Mouse (Mus musculus): ENCODE results near the gene E130114P18Rik.

Gene E130114P18Rik

DNA sequence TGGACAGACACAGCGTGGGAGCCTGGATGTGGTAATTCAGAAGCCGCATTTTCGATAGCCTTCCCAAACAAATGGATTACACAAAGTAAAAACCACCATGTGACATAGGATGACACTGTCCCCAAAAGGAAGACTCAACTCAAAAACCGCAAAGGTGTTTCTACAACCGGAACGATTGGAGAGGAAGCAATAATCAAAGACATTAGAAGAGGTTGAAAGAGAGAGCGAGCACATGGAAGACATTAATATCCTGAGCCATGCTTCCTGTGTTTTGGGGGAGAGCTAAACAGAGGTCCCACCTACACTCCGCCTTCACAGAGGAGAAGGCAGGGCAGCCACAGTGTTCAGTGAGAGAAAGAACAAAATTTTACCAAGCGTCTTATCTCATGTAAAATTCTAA, 181.5 kb downstream of the E130114P18Rik start:
- no peak for DNase-seq

DNA sequence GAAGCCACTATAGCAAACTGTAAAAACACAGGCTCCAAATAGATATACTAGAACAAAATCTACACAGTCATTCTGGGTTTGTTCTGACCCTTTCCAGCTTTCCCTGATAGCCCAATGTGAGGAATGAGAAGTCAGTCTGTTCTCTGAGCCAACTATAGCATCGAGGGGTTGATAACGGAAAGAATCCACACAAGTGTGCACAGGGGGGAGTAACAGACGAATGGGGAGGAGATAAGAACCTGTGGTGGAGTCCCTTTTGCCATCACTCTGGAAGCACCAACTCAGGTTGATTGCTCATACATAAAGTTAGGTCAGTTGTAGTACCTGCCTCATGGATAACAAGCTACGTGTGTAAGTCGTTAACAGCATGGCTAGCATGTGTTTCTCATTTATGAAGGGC, 184.0 kb downstream of the E130114P18Rik start:
- DNase-seq = no peak

DNA sequence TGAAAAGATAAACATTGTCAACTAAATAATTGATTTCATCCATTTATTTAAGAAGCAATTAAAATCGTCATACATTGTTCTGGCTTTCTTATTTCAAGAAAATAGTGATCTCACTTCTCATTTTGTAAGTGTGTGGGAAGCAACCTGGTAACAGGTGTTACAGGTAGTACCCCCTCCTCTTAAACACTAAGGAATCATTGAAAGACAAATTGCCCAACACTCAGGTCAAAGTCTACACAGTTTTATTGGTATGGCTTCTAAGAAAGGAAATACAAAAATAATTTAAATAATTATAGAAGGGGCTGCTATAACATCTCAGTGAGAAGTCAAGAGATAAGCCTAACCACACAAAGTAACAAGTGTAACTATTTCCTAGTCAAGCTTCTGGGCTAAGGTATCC, 188.1 kb downstream of the E130114P18Rik start:
- no peak for DNase-seq

DNA sequence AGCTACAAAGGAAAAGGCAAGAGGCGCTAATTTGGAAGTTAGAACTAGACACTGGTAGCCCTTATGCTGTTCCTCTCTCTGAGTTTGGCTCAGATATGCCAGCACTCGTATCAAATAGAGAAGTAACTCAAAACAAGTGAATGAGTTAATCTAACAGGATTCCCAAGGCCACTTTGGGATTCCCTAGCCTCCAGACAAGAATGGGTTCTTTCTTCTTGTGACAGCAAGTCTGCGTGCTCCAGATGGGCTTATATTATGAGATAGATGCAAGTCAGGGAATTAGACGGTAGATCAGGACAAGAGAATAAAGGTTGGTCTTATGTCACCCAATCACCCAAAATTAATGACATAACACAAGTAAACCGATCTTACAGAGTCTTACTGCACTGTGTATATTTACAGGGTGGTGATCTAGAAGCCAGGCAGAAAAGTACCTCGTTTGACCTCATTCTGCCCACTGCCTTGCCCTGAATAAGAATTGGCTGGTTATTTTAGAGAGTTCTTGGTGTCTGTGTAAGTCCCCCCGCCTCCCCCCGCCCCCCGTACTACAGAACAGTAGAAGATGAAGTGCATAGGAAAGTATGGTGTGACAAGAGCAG, 190.4 kb downstream of the E130114P18Rik start:
- no peak for DNase-seq

DNA sequence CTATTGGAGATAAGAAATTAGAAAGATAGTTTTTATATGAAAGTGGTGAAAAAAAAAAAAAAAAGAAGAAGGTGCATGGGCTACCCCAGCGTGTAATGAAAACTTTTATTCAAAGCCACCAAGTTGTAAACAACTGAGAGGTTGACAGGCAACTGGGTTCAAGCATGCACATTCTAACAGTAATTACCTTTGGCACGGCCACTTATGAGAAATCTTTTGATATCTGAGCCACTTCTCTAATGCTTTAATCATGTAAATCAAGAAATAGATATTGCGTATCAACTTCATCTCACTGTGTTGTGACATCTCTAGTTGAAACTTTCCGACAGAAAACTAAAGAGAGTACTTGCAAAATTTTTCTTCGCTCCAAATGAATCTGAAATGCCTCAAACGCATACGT, 192.7 kb downstream of the E130114P18Rik start:
- DNase-seq = no peak

DNA sequence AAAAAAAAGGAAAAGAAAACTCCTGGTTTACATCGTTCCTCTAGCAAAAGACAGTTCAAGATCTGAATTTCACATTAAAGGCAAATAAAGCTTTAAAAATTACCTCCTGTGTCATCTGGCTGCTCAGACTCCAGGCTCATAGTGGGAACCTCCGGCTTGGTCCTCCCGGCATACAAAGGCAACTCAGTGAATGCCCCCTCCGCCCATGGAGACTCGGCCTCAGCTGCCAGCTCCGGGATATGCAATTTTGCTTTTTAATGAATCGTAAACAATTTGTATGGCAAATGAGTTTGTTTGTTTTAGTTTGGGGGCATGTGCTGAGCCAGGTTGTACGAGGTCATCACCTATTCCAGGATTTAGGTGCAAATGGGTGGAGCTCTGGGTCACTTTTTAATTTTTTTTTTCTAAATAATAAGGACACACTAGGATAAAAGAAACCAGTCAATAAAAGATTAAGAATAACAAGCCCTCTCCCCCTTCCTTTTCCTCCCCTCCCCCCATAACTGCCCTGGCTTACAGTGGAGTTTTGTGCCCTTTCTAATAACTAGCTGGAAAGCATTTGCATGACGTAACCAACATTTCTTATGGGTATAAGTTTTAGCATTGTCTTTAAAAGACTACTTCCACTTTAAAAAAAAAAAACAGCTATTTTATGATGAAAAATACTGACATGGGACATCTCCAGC, 193.3 kb downstream of the E130114P18Rik start:
- peak in 1 of 2 experiments; percentile 24 for DNase-seq

DNA sequence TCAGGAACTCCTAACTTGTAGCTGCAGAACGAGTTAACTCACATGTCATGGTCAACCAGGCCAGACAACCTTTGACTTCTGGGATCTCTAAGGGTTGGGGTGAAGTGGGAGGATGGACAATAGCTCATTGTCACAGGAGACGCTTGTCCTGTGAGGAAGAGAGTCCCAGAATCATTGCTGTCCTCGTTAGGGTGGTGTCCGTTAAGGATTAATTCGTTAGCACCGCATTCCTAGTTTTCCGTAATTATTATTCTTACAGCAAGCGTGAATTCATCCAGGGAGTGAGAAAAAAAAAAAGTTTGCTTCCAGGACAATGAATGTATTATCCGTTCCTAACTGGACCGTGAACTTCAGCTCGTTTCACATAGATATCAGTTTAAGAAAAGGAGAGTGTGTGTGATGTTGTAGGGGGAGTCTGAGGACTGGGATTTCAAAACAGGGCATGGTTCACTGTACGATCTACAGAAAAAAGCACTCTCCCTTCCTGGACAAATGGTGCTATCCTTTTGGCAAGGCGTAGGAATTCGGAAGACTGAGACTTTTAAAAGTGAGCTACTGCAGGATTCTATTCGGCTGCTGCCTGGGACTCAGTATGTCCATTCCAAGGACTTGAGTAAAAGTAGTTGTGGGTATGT, 195.0 kb downstream of the E130114P18Rik start:
- peak in 1 of 2 experiments; percentile 31 for DNase-seq

DNA sequence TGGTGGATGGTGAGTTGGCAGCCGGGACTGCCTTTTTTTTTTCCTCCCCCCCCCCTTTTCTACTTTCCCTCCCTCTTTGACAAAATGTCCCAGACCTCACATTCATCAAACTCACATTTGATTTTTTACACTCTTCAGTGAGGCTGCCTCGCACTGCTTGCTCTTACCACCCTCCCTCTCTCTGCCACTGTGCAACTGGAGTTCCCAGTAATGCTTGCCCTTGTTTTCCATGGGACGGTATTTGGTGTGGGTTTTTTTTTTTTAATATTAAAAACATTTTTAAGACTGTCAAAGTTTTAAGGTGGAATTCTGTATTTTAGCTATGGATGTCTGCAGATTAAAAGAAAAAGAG, 195.8 kb downstream of the E130114P18Rik start:
- no peak for DNase-seq

DNA sequence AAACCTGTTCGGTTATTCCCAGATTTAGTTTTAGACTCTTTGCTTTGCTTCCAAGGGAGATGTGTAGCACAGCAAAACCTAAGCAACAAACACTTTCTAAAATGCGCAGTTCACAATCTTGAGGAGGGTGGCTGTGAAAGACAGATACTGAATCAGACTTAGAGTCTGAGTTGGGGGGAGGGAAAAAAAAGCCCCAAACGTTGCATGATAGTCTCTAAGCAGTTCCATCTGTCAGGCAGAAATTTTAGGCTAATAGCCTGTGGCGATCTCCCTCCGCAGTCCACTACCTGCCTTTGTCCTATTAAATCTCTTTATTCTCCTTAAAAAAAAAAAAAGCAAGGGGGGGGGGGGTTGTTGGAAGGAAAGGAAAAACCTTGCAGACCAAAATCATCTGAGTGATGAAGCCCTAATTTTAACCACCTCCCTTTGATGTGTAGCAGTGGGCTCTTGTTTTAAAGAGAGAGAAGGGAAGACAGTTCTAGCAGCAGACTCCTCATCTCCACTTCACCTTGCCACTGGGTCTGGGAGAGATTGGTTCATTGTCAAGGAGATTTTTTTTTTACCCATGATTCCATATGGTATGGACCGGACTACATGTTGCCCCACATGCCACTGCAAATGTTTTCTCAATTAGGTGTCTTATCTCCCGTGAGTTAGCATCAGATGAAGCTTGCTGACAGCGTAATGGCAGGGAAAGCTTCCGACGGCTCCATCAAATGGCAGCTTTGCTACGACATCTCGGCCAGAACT, 196.4 kb downstream of the E130114P18Rik start:
- DNase-seq = peak in 1 of 2 experiments; percentile 35

DNA sequence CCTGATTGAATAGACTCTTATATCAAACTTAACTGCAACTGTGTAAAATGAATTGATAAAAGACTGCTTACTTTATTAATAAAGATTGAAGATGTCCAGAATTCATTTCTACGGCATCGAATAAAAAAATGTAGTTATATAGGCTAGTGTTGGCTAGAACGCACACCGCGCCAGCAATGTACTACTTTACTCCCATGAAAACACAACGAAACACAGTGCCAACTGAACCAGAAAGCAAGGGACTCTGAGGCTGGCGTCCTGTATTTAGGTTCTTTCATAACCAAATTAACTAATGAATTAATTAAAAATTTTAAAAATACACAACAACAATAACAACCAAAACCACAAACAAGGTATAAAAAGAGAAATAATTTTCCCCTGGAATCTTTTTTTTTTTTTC, 197.0 kb downstream of the E130114P18Rik start:
- no peak for DNase-seq

DNA sequence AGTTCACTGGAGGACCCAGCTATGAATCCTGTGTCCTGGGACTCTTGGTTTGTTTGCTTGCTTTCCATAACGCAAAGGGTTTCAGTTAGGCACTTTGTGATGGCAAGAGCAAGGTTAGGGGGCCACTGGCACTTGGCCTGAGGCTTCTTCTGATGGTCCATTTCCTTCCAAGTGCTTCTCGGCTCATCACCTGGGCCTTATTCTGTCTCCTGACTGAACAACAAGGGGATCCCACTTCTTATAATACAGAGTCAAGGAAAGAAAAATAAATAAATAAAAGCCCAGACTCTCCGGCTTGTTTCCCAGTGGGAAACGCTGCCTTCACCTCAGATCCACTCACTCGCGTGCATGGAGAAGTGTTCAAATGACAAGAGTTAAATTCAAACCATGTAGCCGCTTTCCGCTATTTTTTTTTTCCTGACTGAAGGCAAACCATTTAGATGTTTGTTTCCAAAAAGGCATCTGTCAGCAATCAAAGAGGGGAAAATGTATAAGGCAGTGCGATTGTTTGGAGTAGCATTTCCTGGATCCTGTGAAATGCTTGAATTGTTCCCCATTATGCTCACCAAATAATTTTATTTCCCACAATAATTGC, 199.2 kb downstream of the E130114P18Rik start:
- DNase-seq = no peak

DNA sequence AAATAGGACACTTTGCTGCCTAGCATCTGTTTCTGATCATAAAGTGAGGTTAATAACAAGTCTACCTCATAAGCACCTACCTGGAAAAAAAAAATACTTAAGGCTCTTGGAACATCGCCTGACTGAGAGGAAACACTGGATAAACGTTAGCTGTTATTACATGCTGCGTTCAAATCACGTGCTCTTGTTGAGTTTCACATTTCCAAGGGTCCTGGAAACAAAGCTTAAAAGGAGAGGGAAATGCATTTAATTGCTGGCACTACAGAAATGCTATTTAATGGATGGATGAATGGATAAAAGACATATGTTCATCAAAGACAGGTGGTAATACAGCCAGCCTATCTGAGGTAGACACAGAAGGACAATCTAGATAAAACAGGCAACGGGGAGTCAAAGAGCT, 200.4 kb downstream of the E130114P18Rik start:
- no peak for DNase-seq

DNA sequence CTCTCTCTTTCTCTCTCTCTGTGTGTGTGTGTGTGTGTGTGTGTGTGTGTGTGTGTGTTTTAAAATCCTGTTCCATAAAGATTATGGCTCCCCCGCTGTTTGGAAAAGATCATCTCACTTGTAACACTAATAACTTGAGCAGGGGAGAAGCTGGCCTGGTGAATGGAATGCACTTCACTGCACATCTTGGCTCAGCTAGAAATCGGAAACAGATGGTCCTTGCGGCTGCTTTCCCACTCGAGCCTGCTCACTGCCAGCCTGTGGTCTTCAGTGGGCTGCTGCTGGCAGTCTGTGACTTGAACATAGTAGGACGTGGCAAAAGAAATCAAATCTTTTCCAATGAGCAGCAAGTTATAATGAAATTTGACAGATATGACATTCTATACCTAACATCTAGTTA, 202.4 kb downstream of the E130114P18Rik start:
- peak; percentile 55 to 59 for DNase-seq

DNA sequence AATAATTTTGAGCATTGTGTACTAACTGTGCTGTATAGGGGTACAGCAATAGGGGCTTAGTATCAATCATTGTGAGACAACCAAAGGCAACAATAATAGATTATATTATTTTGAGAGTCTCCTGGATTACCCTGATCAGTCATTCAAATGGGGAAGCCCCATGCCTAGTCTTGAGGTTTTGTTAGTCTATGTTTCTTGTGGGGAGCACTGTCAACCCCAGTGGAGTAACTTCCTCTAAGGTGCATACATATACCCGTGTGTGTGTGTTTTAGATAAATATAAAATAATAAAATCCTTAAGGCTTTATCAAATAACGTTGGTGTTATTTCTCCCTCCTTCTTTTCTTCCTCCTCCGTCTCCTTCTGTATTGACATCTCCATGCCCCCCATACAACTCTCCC, 208.6 kb downstream of the E130114P18Rik start:
- DNase-seq = no peak

DNA sequence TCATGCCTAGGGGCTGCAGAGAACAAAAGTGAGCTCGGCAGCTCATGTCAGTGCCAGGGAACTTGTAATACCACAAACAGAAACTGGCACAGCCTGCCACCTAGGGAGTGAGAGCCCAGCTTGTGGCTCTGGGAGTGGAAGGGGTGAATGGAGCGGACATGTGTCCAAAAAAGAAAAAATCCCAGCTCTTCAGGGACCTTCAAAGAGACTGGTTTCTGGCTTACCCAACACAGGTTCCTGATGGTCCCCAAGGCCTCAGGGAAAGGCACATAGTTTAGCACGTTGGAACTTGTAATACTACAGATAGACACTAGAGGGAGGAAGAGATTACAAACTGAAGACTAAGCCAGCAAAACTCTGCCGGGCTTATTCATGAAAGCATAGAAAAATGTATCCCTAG, 213.2 kb downstream of the E130114P18Rik start:
- no peak for DNase-seq

DNA sequence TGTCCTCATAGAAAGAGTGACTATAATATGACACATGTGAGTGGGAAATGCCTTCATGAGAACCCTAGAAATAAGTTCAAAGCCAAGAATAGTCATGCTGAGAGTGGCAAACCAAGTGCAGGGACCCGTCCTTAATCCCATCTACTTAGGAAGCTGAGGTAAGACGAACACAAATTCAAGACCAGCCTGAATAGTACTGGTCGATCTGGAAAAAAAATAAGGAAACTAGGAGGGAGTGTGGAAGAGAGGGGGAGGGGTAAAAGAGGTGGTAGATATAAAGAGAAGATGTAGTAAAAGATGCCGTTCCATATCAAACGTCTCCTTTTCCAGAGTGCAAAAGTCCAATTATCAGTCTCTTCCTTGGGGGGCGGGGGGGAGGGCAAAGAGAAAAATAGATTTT, 213.7 kb downstream of the E130114P18Rik start:
- no peak for DNase-seq

DNA sequence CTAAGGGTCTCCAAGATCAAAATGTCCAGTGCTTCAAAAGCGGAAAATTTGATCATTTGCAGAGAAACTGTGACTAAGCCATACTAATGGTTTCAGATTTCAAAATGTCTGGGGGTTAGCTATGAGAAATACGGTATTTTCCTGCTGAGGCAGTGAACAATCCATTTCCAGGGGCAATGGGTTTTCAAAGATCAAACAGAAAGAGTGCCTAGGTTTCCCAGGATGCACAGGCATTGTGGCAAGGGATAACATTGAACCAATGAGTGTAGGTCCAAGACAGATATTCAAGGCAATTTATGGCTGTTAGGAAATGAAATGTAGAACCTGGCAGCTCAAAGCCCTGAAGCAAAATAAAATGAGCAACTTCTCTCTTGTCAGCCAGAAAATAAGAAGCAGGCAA, 220.3 kb downstream of the E130114P18Rik start:
- DNase-seq = no peak

DNA sequence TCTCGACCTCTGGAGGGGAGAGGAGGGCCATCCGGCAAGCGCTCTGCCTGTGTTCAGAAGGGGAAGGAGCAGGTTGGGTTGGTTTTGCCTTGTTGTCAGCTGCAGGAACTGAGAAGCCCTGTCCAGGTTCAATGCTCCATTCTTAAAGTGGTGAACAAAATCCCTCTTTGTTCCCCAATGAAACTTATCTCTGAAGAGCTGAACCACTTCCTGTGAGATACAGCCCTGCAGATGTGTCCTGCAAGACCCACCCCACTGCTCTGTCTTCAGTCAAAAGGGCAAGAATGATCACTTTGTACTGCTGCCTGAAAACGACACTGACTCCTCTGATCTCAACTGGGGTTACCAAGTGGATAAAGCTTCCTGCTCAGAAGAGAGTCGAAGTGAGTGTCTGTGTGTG, 233.9 kb downstream of the E130114P18Rik start:
- DNase-seq = no peak

DNA sequence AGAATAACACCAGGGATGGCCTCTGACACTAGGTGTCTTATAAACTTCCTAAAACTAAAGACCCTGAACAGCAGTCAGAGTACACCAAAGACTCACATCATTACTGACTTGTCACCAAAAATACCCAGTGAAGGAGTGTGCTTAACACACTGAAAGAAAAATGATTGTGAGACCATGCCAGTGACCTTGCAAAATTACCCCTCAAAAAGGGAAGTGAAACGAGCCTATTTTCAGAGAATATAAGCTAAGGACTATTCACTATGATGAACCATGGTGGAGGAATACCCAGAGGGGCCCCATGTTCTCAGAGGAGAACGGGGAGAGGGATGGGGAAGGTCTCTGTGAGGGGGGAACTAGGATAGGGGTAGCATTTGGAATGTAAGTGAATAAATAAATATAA, 245.8 kb downstream of the E130114P18Rik start:
- DNase-seq = no peak

DNA sequence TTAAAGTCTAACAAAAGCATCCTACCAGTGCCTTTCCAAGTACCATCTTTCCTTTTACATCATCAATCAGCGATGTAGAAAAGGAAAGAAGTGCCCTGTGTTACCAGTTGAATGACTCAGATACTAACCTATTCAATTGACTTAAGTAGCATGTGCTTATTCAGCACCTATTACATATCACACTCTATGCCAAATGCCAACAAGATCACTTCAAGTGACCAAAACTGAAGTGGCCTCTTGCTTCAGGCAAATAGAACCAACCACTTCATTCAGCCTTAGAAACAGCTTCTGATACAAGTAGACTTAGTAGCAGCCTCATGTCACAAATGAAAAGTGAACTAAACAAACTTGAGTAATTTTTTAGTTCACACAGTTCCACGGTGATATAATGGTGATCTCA, 249.4 kb downstream of the E130114P18Rik start:
- no peak for DNase-seq

Data from cerebellum, postnatal 36 days (tissue).